Mouse (Mus musculus): Measurements from ENCODE around the gene Nt5dc2.

The Nt5dc2 gene

DNA sequence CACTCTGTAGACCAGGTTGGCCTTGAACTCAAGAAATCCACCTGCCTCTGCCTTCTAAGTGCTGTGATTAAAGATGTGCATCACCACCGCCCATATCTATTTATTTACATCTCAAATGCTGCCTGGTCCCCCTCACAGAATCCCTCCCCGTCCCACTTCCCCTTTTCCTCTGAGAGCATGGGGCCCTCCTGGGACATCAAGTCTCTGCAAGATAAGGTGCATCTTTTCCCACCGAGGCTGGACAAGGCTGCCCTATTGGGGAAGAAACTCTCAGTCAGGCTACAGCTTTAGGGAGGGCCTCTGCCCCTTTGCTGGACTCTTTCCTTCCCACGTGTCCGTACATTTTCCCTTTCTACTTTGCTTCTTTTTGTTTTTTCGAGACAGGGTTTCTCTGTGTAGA is 38.7 kb downstream of the Nt5dc2 start:
- no peak for DNase-seq

DNA sequence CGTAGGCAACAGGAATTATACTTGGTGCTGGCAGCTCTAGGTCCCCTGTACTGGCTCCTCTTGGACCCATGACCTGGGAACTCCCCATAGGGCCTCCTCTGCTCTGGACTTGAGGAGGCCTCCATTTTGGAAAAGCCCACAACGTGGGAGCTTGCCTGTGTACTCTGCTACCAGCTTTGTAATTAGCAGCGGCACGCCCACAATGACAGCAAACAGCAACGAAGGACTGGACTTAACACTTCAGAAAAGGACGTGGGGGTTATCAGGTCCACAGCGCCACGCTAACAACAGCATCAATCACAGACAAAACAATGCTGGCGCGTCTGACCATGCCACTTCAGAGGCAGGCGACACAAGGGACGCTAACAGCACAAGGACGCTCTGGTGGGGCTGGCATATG is 40.1 kb downstream of the Nt5dc2 start:
- no peak for DNase-seq

DNA sequence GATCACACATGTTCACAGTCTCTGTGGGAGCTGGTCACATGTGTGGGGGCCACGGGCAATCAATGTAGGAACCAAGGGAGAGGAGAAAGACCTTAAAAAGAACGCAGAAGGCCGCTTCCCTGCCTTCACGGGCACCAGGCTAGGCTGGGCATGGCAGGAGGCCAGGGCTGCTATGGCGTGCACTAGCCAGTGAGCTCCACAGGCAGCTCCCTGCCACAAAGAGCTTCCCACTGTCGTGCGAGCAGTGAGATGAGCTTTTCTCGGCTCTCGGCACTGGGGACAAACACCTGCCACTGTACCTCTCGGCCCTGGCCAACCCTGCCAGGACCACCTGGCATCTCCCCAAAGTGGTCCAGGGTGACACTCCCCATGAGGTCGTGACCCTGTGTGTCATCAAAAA is 40.5 kb downstream of the Nt5dc2 start:
- DNase-seq, result no peak

DNA sequence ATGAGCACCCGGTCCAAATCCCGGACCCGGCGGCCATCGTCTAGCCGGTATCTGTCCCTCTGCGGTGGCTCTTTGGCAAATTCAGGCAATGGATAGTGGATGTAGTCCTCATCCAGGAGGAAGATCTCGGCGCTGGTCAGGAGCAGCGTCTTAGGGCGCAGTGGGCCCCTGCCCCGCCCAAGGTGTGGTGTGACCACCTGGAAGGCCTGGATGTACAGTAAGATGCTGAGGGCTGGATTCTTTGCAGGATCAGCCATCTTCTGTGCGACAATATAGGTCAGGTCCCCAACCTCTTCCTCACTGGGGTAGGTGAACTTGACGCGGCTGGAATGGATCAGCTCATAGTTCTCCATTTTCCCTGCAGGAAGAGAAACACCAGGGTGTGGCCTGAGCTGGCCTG is 41.0 kb downstream of the Nt5dc2 start:
- no peak for DNase-seq

DNA sequence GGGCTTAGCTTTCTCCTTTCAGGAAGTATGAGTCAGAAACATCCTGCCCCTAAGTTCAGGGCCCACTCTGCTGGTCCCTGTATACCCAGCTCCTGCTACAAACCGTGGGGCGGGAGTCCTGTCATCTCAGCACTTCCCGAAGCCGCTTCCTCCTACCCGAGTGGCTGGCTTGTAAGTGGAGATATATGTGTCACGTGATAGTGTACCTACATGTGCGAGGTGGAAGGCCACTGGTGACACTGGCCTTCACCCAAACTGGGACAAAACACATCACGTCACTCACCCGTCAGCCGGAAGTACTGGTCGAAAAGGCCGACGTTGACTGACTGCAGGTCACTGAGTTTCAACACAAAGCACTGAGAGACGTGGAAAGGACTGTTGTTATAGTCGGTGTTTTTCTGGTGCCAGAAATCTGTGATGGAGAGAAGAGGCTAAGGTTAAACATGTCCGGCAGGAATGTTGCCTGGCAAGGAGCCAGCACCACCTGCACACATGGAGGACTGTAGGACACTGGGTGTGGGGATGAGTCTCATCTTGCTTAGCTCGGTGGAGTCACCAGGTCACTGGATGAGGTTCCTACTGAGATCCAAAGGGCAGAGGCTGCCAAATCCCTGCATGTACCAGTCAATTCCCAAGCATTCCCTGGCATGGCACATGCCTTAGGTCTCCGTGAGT is 42.1 kb downstream of the Nt5dc2 start:
- no peak for DNase-seq

DNA sequence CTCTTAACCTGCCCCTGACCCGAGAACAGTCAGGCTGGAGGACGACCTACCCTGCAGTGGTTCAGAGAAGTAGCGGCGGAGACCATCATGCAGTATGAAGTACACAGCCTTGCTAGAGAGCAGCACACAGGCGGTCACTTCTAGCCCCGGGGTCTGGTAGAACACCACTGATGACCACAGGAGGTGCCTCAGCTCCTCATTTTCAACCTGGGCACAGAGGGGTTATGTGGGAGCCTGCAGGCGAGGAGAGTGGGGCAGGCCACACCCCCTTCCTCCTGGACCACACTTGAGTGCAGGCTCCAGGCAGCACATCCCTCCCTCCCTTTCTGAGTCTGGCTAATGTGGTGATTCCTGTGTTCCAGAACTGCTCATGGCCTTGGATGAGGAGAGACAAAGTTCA is 42.7 kb downstream of the Nt5dc2 start:
- no peak for DNase-seq

DNA sequence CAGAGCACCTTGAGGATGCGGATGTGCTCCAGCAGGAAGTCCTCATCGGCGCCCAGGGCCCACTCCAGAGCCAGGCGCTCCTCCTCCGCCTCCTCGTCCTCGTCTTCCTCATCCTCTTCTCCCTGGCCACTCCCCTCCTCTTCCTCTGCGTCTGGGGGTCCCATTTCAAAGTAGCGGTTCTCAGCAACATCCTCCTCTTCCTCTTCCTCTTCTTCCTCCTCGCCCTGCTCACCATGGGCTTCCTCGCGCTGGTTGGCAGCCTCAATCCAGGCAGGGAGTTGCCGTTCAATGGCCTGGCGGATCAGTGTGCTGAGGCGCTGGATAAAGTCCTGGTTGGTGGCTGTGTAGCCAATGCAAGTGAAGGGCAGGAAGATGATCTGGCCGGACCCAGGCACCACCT is 46.4 kb downstream of the Nt5dc2 start:
- DNase-seq, result no peak

DNA sequence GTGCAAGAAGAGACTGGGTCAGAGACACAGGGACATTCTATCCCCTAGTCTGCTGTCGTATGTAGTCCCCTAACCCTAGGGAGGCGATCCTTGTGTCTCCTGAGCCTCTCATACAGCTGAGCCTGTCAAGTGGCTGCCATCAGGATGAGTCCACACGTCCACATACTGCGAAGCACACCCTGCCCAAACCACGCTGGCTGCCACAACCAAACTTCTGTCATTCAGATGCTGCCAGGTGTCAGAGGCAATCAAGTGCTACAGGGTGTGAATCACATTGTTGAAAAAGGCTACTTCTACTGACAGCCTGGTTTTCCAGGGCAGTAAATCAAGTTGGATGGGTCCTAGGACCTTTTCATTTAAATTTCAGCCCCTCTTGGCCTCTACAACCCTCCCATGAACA is 46.9 kb downstream of the Nt5dc2 start:
- no peak for DNase-seq

DNA sequence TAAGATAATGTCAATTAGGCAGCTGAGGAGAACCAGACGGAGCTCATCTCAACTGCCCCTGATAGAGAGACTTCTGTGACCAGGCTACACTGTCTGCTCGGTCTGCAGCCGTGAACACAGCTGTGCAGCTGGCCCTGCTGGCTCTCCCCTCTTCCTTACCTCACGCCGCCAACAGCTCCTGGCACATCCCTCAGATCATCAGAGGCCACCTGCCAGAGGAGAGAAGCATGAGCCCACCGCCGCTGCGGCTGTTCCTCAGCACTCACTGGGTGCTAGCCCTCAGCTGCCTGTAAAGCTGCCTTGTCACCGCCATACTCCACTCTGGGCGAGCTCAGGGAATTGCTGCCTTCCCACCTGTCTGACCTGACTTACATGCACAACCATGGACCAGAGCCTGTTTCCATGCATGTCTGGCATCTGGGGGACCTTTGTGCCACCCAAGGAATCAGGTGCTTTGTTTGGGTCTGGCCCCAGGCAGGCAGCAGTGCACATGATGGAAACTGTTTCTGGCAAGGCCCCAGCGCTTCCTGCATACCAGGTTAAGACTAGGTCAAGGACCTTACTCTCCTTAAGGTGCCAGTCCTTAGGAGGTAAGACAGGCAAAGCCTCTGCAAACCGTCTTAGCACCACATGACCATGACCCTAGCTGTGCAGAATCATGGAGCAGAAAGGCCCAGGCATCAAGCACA is 49.0 kb downstream of the Nt5dc2 start:
- no peak for DNase-seq

DNA sequence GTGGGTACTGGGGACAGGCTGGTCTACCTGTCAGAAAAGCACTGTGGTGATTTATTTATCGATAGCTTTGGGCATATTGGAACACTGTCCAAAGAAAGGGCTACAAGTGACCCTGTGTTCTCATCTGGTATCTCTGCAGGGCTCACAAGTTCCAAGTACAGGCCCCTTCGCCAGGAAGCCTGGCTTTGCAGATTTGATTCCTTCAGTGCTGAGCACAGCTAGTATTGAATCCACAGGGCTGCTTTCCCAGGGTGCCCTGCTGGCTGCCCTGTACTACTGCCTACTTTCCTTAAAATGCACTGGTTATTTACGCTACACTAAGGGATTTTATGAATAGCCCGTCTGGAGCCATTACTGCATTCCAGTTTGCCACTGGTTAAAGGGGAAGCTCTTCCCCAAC is 50.7 kb downstream of the Nt5dc2 start:
- no peak for DNase-seq

DNA sequence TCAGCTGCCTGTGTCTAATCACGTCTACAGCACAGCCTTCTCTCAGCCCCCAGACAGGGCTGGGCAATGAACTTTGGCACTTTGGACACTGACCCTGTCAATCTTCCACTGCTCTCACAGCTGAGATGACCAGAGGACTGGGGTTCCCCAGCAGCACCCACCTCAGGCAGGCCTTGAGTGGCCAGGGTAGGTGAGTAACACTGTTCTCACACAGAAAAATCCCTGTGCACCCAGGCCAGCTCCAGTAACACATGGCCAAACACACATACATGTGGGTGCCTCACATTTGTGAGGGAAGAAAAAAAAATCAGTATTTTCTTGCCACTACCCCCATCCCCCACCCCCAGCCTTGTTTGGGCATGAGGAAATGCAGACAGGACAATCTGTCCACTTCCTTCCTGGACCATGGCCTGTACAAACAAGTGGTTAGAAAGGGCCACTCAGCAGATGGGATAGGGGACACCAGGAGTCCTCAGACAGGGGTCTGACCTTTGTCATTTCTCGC is 52.0 kb downstream of the Nt5dc2 start:
- DNase-seq, result no peak

DNA sequence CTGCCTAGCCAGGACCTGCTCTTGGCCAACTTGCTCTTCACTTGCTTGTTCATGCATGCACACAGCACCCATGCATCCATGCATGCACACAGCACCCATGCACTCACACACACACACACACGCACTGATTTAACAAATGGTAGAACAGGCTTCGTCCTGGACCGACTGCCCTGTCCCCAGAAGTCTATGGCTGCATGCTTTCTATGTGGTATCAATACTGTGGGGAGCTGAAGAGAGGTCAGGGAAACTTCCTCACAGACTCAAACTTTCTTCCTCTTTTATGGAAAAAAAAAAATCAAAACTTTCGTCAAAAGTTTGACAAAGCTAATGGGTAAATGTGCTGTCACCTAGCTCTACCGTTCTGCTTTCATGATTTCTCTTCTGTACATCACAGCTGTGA is 52.7 kb downstream of the Nt5dc2 start:
- no peak for DNase-seq

DNA sequence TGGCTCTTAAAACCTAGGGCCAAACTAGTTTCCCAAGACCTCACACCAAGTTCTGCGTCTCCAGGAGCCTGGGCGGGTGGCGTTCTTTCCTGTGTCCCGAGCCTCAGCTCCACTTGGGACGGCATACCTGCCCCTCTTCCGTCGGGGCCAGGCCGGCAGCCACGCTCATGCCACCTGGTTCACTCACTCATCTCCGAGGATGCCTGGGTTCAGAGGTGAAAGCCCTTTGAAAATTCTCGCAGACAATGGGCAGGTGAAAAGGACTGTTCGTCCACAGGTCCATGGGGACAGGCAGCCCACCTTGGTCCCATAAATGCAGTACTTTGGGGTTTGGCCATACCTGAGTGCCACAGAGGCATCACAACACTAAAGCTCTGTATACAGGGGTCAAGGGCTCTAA is 53.3 kb downstream of the Nt5dc2 start:
- no peak for DNase-seq

DNA sequence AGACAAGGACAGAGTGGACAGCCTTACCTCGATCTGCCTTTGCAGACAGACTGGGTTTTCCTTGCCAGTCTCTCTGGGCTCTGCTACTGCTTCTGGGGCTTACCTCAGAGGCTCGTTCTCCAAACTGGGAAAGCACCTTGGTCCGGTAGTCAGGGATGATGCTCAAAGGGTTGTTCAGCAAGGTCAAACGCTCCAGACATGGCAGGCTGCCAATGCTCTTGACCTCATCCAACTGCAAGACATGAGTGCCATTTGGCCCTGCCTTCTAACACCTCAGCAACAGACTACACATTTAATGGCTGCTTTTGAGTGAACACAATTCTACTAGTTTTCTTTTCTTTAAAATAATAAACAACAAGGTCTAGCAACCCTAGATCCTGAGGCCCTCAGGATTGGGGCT is 55.8 kb downstream of the Nt5dc2 start:
- no peak for DNase-seq

Data from thymus, postnatal 36 days (tissue).